Mouse (Mus musculus) neural tube, embryonic 15.5 days (tissue): ENCODE data around the gene Ccdc30. TPM values are rescaled to one million over a fixed set of nuclear protein-coding genes. Genes with fewer than 3 reads are reported as not detected.

Source experiments
- ATAC-seq: fragments of 200-750 bp; cut with Nextera tagmentation; 2 replicates; pipeline ENCODE4 v1.8.0; 2017; ENCODE audit warnings: mild to moderate bottlenecking, moderate TSS enrichment, moderate library complexity; ENCODE audit not compliant: low FRiP score
- H3K27ac ChIP-seq: fragments of 300-500 bp; sonication (generic); replicated peaks from 2 replicates; pipeline ENCODE4 v1.5.1; 2015; ENCODE audit warnings: mild to moderate bottlenecking, inconsistent platforms
- H3K27me3 ChIP-seq: fragments of 300-500 bp; sonication (generic); replicated peaks from 2 replicates; pipeline ENCODE4 v1.6.1; 2015; ENCODE audit warnings: inconsistent platforms
- H3K36me3 ChIP-seq: fragments of 300-500 bp; sonication (generic); 2 replicates; pipeline ENCODE4 v1.6.1; 2015; ENCODE audit warnings: inconsistent platforms
- H3K4me1 ChIP-seq: fragments of 300-500 bp; sonication (generic); 2 replicates; pipeline ENCODE4 v1.6.1; 2015; ENCODE audit warnings: inconsistent platforms
- H3K4me2 ChIP-seq: fragments of 300-500 bp; sonication (generic); 2 replicates; pipeline ENCODE4 v1.6.1; 2015; ENCODE audit warnings: inconsistent platforms, mild to moderate bottlenecking, moderate library complexity
- H3K4me3 ChIP-seq: fragments of 300-500 bp; sonication (generic); replicated peaks from 2 replicates; pipeline ENCODE4 v1.5.1; 2015; ENCODE audit warnings: mild to moderate bottlenecking, inconsistent platforms
- H3K9ac ChIP-seq: fragments of 300-500 bp; sonication (generic); replicated peaks from 2 replicates; pipeline ENCODE4 v1.6.1; 2015; ENCODE audit warnings: mild to moderate bottlenecking, inconsistent platforms
- H3K9me3 ChIP-seq: fragments of 300-500 bp; sonication (generic); replicated peaks from 2 replicates; pipeline ENCODE4 v1.6.1; 2016; ENCODE audit warnings: inconsistent platforms
- WGBS: fragments of 180-500 bp; shearing (Covaris S2); methylation state at CpG from one replicate; pipeline ENCODE4 v1.1.7; 2015; ENCODE audit warnings: mixed read lengths; 5-methylcytosine and 5-hydroxymethylcytosine counted together
- polyA plus RNA-seq: library from polyadenylated mRNA; unstranded; fragments of >200 nt; fragmentation: Nextera tagmentation; extraction: Ambion mirVana; gene quantifications from 2 replicates; pipeline ENCODE4 v1.2.1, GENCODE M21; 2015

The Ccdc30 gene
- polyA plus RNA-seq, 1 experiment from 2014 or later = 22.0 TPM

DNA sequence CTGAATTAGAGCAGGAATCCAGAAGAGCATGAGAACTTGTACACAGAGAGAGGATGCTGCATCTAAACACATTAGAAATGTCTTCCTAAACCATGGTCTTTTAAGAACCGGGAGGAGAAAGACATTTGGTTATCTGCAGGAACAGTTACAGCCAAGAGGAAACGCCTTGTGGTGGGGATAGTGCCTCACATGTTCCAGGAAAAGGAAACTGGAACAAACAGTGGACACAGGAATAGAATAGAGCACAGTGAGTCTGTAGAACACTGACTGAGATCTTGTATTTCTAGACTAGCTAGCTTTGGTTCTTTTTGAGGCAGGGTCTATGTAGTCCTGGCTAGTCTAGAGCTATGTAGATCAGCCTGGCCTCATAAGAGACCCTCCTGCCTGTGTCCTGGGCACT, 140.1 kb downstream of the Ccdc30 start:
- Histone ChIP-seq H3K27ac (no peak overlapping the region), H3K36me3 (peaks cover 85% of the 10 kb centered on the region), H3K4me2 (no peak overlapping the region), H3K27me3 (no peaks in the 10 kb centered on the region), H3K9ac (no peak overlapping the region), H3K9me3 (no peaks in the 10 kb centered on the region), H3K4me1 (no peaks in the 10 kb centered on the region), H3K4me3 (no peak overlapping the region)
- WGBS = 93% methylated on average over 2 of the region's 2 CpGs
- ATAC-seq = no peak

- Histone ChIP-seq H3K4me3 (no peak overlapping the region), H3K9me3 (no peaks in the 10 kb centered on the region), H3K27me3 (no peaks in the 10 kb centered on the region), H3K36me3 (peaks cover 85% of the 10 kb centered on the region), H3K9ac (no peak overlapping the region), H3K4me2 (no peak overlapping the region), H3K27ac (no peak overlapping the region), H3K4me1 (no peaks in the 10 kb centered on the region)
- no peak for ATAC-seq
- 87% methylated on average over 1 of the region's 1 CpGs for WGBS
Measured at GRCm38 (mm10) chr4:119274627-119275026, 140.7 kb downstream of the Ccdc30 start.

Other genes with a start within 250 kb of the Ccdc30 start
- 4.4 and 4.8 TPM in 2 replicates for gene Zfp691, start 241.3 kb downstream of the Ccdc30 start, polyA plus RNA-seq
- 0.79 and 1.2 TPM in 2 replicates for gene Ermap, start 225.5 kb downstream of the Ccdc30 start, polyA plus RNA-seq
- 198 and 242 TPM in 2 replicates for gene Svbp, start 220.2 kb downstream of the Ccdc30 start, polyA plus RNA-seq
- 0.29 and 0.54 TPM in 2 replicates for gene Tmem269, start 197.3 kb downstream of the Ccdc30 start, polyA plus RNA-seq
- gene AU022252, start 182.8 kb downstream of the Ccdc30 start, polyA plus RNA-seq = 26.0 and 29.2 TPM in 2 replicates
- 14.1 and 14.9 TPM in 2 replicates for gene P3h1, start 182.6 kb downstream of the Ccdc30 start, polyA plus RNA-seq
- 0.36 and 0.81 TPM in 2 replicates for gene Cldn19, start 160.1 kb downstream of the Ccdc30 start, polyA plus RNA-seq
- 815 and 871 TPM in 2 replicates for gene Ybx1, start 120.9 kb downstream of the Ccdc30 start, polyA plus RNA-seq
- gene Ppih, start 95.0 kb downstream of the Ccdc30 start, polyA plus RNA-seq = 43.5 and 54.5 TPM in 2 replicates
- 21.8 and 28.5 TPM in 2 replicates for gene Ppcs, start 6.9 kb upstream of the Ccdc30 start, polyA plus RNA-seq
- gene Zmynd12, start 7.3 kb upstream of the Ccdc30 start, polyA plus RNA-seq = 0.44 and 0.46 TPM in 2 replicates
- 26.6 and 29.9 TPM in 2 replicates for gene Rimkla, start 77.1 kb upstream of the Ccdc30 start, polyA plus RNA-seq
- 25.4 and 27.4 TPM in 2 replicates for gene Foxj3, start 121.5 kb upstream of the Ccdc30 start, polyA plus RNA-seq
- 9.6 and 12.1 TPM in 2 replicates for gene Frg2f1, start 124.0 kb upstream of the Ccdc30 start, polyA plus RNA-seq
- gene Guca2a, start 222.2 kb upstream of the Ccdc30 start, polyA plus RNA-seq = 14.7 TPM in 1 of 2 replicates, not detected in the other
- not detected in 2 replicates for gene Guca2b, start 243.4 kb upstream of the Ccdc30 start, polyA plus RNA-seq